Mouse (Mus musculus) WW6 (cell line): ENCODE results near the gene Snapc5.
"Not testable (repeated sequence)": the region's sequence is repeated elsewhere in the genome, so short reads cannot be mapped to it uniquely, and the experiment has no call there.

Source experiments
- DNase-seq: peaks from one replicate; pipeline ENCODE4 v3.0.0-alpha.2; 2013; ENCODE audit warnings: low read depth, low spot score

Gene Snapc5

GRCm38 (mm10) chr9:64198763-64199418, 19.8 kb downstream of the Snapc5 start:
- not testable (repeated sequence) for DNase-seq

GRCm38 (mm10) chr9:64199897-64200296, 20.8 kb downstream of the Snapc5 start:
- DNase-seq, result no peak

- no peak for DNase-seq
Observed at GRCm38 (mm10) chr9:64202331-64202730, 23.3 kb downstream of the Snapc5 start.

DNA sequence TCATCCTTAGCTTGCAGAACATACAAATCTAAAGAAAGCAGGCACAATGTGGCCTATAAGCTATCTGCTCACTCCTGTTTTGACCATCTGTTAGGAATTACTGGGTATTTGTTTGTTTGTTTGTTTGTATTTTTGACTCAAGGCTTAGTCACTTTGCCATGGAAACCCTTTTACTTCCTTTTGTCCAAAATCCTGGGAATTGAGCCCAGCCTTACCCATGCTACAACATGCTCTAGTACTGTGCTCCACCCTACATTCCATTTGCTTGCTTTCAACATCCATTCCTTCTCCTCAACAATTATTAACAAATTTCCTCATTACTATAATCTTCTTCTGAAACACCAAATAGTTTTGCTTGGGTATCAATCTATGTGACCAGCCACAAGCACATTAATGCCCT, 23.8 kb downstream of the Snapc5 start:
- no peak for DNase-seq

DNA sequence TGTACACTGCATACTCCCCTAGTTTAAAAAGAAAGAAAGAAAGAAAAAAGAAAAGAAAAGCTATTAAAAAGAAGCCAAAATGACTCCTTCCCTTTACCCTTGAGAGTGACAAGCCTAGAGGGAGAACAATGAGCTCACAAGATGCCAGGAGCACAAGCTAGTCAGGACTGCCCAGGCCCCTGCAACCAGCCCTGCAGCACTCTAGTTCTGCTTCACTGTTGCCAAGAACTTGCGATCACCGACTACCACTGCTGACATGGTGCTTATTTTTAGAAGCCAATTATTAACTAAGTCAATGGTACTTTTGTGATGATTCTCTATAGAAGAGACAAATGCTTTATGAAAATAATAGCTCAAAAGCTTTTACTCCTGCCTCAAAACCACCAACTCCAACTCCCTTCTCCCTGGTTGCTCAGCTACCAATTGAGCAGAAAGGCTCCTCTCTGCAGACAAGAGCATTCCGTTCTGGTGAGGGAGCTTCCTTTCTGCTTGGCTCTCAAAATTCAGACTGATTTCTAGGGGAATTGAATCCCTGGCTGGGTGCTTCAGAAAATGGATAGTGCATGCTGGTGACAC, 28.5 kb downstream of the Snapc5 start:
- DNase-seq, result no peak

- DNase-seq, result no peak
Observed at GRCm38 (mm10) chr9:64214452-64214851, 35.4 kb downstream of the Snapc5 start.

DNA sequence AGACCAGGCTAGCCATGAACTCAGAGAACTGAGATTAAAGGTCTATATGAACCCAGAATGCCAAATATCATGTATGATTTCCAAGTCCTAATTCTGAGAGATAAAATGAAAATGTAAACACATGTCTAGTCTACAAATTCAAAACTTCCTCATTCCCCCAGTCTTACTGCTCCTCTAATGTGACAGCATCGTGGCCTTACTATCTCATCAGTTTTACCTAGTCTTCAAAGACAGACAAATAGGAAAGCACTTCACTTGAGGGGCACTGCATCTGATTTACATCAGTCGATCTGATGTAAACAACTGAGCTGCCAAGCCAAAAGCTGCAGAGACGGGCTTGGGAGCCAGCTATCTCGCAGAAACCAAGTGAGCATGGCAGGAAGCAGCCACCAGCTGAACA, 37.0 kb downstream of the Snapc5 start:
- DNase-seq, result no peak

DNA sequence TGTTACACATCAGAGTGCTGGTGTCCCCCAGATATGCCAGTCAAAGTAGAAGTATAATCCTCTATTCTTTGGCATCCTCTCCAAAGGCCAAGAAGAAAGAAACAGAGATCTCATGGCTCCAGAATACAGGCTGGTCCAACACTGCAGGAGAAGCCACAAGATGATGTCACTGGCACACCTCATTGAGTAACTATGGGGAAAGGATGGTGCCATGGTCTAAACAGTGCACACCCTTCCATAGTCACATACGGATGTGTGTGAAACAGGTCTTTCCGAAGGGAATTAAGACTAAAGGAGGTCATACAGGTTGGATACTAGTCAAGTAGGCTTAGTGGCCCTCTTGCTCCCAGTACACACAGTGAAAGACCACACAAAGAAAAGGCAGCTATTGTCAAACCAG, 37.6 kb downstream of the Snapc5 start:
- no peak for DNase-seq

DNA sequence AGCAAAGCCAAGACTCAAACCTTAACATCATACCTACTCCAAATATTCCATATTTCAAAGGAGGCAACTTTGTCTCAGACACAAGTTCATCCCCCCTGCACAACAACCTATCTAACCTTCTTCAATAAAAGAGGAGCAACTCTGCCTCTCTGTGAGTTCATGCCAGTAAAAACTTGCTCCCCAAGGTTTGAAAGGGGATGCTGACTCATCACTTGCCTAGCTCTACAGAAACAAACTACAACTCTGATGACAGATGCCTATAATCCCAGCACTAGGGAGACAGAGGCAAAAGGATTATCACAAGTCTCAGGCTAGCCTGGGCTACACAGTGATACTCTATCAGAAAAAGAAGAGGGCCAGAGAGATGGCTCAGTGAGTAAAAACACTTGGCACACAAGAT, 38.8 kb downstream of the Snapc5 start:
- DNase-seq, result no peak

DNA sequence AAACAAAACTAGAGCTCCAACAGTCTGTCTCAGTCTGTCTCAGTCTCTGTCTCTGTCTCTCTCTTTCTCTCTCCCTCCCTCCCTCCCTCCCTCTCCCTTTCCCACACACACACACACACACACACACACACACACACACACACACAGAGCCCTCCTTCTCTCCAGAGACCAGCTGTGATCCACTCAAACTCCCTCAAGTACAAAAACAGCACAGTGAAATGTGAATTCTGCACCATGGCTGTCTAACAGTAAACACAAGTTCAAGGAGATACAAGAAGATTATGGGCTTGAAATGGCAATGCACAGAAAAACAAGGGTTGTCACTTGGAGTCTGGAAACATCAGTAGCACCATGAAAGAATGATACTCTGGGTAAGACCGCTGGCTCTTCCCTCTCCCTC, 40.2 kb downstream of the Snapc5 start:
- no peak for DNase-seq

DNA sequence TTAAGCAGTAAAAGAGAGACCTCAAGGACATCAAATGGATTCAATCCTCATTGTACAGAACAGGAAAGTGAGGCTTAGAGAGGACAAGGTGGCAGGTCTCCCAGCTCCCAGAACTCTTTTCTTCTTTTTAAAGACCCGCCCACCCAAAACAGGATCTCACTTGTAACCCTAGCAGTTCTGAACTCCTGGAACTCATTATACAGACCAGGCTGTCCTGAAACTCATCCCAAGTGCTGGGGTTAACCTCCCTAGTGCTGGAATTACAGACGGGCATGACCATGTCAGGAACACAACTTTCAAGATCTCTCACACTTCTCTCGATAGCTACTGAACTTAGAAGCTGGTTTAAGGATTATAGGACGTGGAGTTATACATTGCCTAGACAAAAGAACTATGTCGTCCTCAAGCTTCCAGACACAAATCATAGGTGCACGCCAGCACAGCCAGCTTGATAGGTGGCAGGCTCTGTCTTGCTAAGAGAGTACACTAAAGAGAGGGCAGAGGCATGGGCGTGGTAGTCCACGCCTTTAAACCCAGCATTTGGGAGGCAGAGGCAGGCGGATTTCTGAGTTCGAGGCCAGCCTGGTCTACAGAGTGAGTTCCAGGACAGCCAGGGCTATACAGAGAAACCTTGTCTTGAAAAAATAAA, 40.8 kb downstream of the Snapc5 start:
- no peak for DNase-seq

DNA sequence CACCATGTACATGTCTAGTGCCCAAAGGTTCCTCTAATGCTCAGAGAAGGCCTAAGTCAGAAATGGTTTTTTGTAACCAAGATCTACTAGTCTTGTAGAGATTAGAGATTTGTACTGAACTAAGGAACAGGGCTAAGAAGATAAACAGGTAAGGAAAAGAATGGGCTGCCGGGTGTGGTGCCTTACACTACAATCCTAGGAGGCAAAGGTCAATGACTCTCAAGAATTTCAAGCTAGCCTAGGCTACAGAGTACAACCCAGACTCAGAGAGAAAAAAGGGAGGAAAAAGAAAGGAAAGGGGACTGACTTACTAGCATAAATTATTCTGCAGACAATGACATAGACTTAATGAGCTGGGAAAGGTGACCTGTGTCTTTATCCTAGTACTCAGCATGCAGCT, 41.5 kb downstream of the Snapc5 start:
- no peak for DNase-seq

DNA sequence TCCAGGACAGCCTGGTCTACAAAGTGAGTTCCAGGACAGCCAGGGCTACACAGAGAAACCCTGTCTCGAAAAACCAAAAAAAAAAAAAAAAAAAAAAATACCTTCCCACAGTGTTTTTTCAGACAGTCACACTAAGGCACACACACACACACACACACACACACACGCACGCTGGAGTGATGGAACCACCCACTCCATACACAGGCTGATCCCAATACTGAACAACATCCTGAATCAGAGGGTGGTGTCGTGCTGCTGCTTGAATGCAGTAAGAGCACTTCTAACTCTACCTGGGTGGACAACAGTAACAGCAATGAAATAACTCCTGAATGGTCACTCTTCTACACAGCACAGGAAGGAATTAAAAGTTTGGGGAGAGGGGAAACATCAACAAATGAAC, 42.4 kb downstream of the Snapc5 start:
- DNase-seq, result no peak

DNA sequence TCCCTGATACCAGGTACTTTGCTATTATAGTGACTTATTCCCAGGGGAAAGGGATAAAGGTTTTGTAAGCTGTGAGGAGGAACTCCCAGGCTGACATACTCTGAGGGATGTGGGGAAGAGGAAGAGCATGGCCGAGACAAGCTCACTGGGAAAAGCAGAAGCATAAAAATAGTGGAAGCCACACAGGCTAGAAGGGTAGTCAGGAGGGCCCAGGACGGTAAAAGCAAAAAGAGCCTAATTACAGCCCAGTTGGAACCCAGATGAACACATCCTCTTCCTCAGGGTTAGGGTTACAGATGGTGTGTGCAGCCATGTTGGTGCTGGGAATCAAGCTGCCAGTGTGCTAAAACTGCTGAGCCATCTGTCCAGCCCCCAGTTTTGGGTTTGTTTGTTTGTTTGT, 43.0 kb downstream of the Snapc5 start:
- DNase-seq, result no peak

GRCm38 (mm10) chr9:64225805-64226204, 46.7 kb downstream of the Snapc5 start:
- DNase-seq, result no peak

DNA sequence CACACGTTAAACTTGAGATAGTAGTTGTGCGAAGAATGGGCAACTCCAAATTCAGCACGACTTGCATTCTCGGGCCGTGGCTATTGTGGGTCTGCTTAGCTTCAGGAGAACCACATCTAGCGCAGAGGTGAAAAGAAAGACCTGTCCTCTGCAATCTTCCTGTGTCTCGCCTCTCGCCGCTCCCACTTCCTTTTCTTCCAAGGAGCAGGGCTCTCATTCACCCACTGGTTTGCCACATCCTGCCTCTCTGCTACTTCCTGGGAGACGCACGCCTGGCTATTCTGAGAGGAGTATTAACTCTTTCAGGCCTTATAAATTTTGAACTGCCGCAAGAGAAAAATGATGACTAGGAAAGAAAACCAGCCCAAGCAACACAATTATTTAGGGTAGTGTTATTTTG, 48.7 kb downstream of the Snapc5 start:
- no peak for DNase-seq

DNA sequence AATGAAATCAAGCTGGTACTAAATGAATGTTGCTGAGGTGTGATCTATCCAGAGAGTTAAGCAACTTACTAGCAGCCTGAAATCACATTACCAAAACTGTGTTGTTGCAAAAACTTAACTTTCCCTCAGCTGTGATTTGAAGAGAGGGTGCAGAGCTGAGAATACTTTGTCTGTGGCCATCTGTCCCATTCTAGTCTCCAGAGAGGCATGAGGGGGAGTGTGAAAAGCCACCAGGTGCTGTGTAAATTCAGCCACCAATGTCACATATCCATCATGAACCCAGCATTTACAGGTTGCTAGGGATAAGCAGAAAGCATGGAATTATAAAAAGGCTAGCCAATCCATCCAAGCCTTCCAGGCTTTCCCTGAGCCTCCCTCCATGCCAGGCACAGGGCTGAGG, 49.9 kb downstream of the Snapc5 start:
- DNase-seq, result no peak

- no peak for DNase-seq
Observed at GRCm38 (mm10) chr9:64231171-64231570, 52.1 kb downstream of the Snapc5 start.

DNA sequence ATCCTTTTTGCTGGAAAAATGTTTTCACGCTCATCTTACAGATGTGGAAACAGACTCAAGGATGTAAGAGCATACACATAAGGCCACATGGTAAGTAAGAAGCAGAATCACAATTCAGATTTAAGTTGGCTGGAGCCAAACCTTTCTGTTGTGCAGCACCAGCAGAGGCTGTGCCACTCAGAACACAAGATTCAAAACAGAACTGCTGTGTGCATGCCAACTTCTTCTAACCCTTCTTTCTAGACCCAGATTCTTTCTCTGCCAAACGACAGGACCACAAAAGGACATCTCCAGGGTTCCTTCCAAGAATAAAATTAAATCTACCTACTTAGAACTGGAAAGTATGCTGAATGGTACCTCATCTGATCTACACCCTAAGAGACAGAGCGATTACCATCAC, 52.6 kb downstream of the Snapc5 start:
- DNase-seq, result no peak

DNA sequence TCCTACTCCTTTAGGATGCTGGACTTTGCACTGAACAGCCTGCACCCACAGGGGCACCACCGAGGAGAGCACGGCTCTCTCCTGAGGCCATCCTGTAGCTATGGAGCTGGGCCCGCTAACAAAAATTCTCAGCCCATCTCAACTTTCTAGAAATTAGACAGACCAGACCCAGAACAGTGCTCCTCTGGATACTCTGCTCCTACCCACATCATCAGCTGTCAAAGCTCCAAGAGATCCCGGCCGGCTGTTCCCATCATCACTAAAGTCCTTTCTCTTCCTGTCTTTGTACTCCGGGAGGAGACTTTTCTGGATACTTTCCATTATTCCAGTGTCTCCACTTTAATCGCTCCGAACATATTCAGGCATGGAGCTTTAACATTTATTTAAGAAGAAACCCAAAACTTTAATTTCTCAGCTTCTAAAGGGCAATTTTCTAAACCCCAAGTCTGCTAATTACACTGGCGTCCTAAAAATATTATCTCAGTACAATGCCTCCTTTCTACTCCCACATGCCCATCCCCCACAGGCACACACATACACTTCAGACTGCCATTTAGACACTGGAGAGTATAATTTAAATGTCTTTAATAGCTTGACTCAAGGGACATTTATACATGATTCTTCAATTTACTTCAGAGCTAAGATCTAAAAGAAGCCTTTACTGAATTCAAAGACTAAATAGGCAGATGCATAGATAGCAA, 53.3 kb downstream of the Snapc5 start:
- no peak for DNase-seq
